Mouse (Mus musculus): ENCODE measurements at regions not wholly inside any gene's neighbourhood (a gene's known extent, or its start where the extent isn't known, plus 50 kb on each side); places are given as distances from the start of the nearest gene placed in this dataset.

- TF ChIP-seq CTCF (IDR thresholded peaks at IDR 0.05; ENCODE audit: extremely low read depth, insufficient read depth, insufficient read length, insufficient replicate concordance): no peak
- no peak for TF ChIP-seq POLR2A (IDR thresholded peaks at IDR 0.05; ENCODE audit: low read depth, low read length)
Observed at GRCm38 (mm10) chr16:84602969-84603368, 88.0 kb downstream of the A730009L09Rik start.
